17 mouse cellular contexts compared by ENCODE assay signal in the genomic region with DNA sequence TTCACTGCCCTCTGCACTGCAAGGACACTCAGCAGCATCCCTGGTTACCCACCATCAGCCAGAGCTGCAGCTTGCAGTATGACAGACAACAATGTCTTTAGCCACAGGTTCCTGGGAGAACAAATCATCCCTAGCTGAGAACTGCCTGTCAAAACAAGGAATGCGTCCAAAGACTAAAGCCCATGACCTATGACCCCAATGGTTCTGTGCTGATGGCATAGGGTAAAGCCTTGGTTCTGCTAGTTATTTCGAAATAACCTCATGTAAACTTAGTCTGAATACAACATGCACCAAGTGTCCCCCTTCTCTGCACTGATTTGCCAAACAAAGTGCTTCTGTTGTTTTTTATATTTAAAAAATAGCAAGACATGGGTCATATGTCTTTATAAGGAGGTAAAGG.
"Had no signal": no experiment of that assay in that cellular context is flagged by ENCODE, and none has a peak within 500 bp of the region (broad histone marks: within the 10 kb centered on the region; RNA-seq: fewer than 3 reads in every experiment).

No protein-coding gene starts in this region.

- H3K9me3 ChIP-seq: intestine, embryonic 15.5 days; kidney, embryonic 15.5 days; midbrain, embryonic 13.5 days; stomach, embryonic 15.5 days had no signal

- H3K36me3 ChIP-seq: intestine, embryonic 15.5 days; kidney, embryonic 15.5 days; midbrain, embryonic 13.5 days; stomach, embryonic 15.5 days had no signal

- H3K27ac ChIP-seq: intestine, embryonic 15.5 days; kidney, embryonic 15.5 days; left cerebral cortex, adult 2 months; liver, embryonic 14.5 days; midbrain, embryonic 13.5 days; stomach, embryonic 15.5 days had no signal

- H3K4me1 ChIP-seq: intestine, embryonic 15.5 days; stomach, embryonic 15.5 days had no signal

- H3K9ac ChIP-seq: intestine, embryonic 15.5 days; kidney, embryonic 15.5 days; liver, embryonic 14.5 days; midbrain, embryonic 13.5 days; stomach, embryonic 15.5 days had no signal

- H3K4me3 ChIP-seq: intestine, embryonic 15.5 days; kidney, embryonic 15.5 days; left cerebral cortex, adult 2 months; midbrain, embryonic 13.5 days; stomach, embryonic 15.5 days had no signal

- H3K4me2 ChIP-seq: intestine, embryonic 15.5 days; kidney, embryonic 15.5 days; midbrain, embryonic 13.5 days; stomach, embryonic 15.5 days had no signal

- ATAC-seq: intestine, embryonic 15.5 days; midbrain, embryonic 13.5 days; midbrain, embryonic 16.5 days had no signal

- DNase-seq: kidney, adult 11 months; kidney, adult 8-10 months; kidney, postnatal 10 days; kidney, postnatal 36 days; layer of hippocampus, postnatal 36 days; lung, adult 2 months; lung, postnatal 14 days; thymus, adult 2 months; thymus, postnatal 14 days; thymus, postnatal 4 days had no signal

- H3K27me3 ChIP-seq: intestine, embryonic 15.5 days; kidney, embryonic 15.5 days; midbrain, embryonic 13.5 days; stomach, embryonic 15.5 days had no signal
